8 mouse cellular contexts compared by ENCODE assay signal in genomic region chr1:118983389-118983788, GRCm38 (mm10).
DNase-seq lines count a peak whose midpoint lies in the region; ATAC-seq lines count a peak whose summit lies in the region.

No protein-coding gene starts in this region.

- H3K4me2 ChIP-seq in kidney, embryonic 14.5 days (replicated peaks; ENCODE audit: low read depth, low read length), result no peak overlapping the region
- H3K4me2 ChIP-seq in forebrain, embryonic 15.5 days (replicated peaks), result no peak overlapping the region
- H3K4me2 ChIP-seq in midbrain, embryonic 14.5 days (ENCODE audit: low read length), result no peak overlapping the region

- no peak overlapping the region for H3K4me3 ChIP-seq in kidney, embryonic 14.5 days (ENCODE audit: low read length)
- H3K4me3 ChIP-seq in forebrain, embryonic 15.5 days, result no peak overlapping the region
- no peak overlapping the region for H3K4me3 ChIP-seq in midbrain, embryonic 14.5 days (replicated peaks; ENCODE audit: low read depth, low read length)

- DNase-seq in kidney, postnatal 14 days, result no peak
- peak; percentile 71 for DNase-seq in embryo, embryonic 10 days (ENCODE audit: low spot score)
- DNase-seq in midbrain, embryonic 14.5 days, result no peak
- DNase-seq in layer of hippocampus, postnatal 10 days (ENCODE audit: low spot score in 2 of 2), result no peak
- no peak for DNase-seq in layer of hippocampus, adult 18-20 months (ENCODE audit: low spot score in 2 of 2)
- no peak for DNase-seq in right cerebral cortex, postnatal 10 days (ENCODE audit: low spot score in 2 of 2)

- no peak overlapping the region for H3K9ac ChIP-seq in kidney, embryonic 14.5 days (ENCODE audit: low read depth, low read length)
- no peak overlapping the region for H3K9ac ChIP-seq in forebrain, embryonic 15.5 days (replicated peaks)
- no peak overlapping the region for H3K9ac ChIP-seq in midbrain, embryonic 14.5 days (replicated peaks; ENCODE audit: low read length)

- H3K27me3 ChIP-seq in kidney, embryonic 14.5 days (ENCODE audit: control insufficient read depth, insufficient read depth, low read length), result no peaks in the 10 kb centered on the region
- H3K27me3 ChIP-seq in forebrain, embryonic 15.5 days, result no peaks in the 10 kb centered on the region
- H3K27me3 ChIP-seq in midbrain, embryonic 14.5 days (ENCODE audit: control insufficient read depth, insufficient read depth, low read length), result no peaks in the 10 kb centered on the region

- no peak for ATAC-seq in kidney, embryonic 14.5 days (ENCODE audit: low FRiP score, low TSS enrichment)
- no peak for ATAC-seq in forebrain, embryonic 15.5 days (replicated peaks)
- ATAC-seq in midbrain, embryonic 14.5 days (ENCODE audit: low FRiP score, low TSS enrichment), result no peak

- WGBS in kidney, embryonic 14.5 days, result 29% methylated on average over 2 of the region's 2 CpGs
- 23% methylated on average over 2 of the region's 2 CpGs for whole genome bisulfite sequencing in forebrain, embryonic 15.5 days
- 51% methylated on average over 2 of the region's 2 CpGs for WGBS in midbrain, embryonic 14.5 days

- H3K4me1 ChIP-seq in kidney, embryonic 14.5 days (ENCODE audit: control insufficient read depth, insufficient read depth, low read length), result peaks cover 41% of the 10 kb centered on the region
- peaks cover 43% of the 10 kb centered on the region for H3K4me1 ChIP-seq in forebrain, embryonic 15.5 days
- H3K4me1 ChIP-seq in midbrain, embryonic 14.5 days (ENCODE audit: control insufficient read depth, insufficient read depth, low read length), result peaks cover 40% of the 10 kb centered on the region

- no peaks in the 10 kb centered on the region for H3K9me3 ChIP-seq in kidney, embryonic 14.5 days (ENCODE audit: control insufficient read depth, low read length)
- no peaks in the 10 kb centered on the region for H3K9me3 ChIP-seq in forebrain, embryonic 15.5 days
- H3K9me3 ChIP-seq in midbrain, embryonic 14.5 days (ENCODE audit: control insufficient read depth, low read length), result no peaks in the 10 kb centered on the region

- peak overlapping the region; percentile 89 for H3K27ac ChIP-seq in kidney, embryonic 14.5 days (ENCODE audit: low read depth, low read length)
- peak overlapping the region; percentile 88 for H3K27ac ChIP-seq in forebrain, embryonic 15.5 days (replicated peaks)
- peak overlapping the region; percentile 69; the same call in 1 of the 2 replicates for H3K27ac ChIP-seq in midbrain, embryonic 14.5 days (replicated peaks; ENCODE audit: low read depth, low read length)

- H3K36me3 ChIP-seq in kidney, embryonic 14.5 days (ENCODE audit: control insufficient read depth, insufficient read depth, low read length), result no peaks in the 10 kb centered on the region
- H3K36me3 ChIP-seq in forebrain, embryonic 15.5 days, result no peaks in the 10 kb centered on the region
- no peaks in the 10 kb centered on the region for H3K36me3 ChIP-seq in midbrain, embryonic 14.5 days (ENCODE audit: control insufficient read depth, insufficient read depth, low read length)
